Mouse (Mus musculus) C2C12 (cell line): ENCODE data around the gene Pmpca. TPM values are rescaled to one million over a fixed set of nuclear protein-coding genes. Genes with fewer than 3 reads are reported as not detected.

ENCODE experiments used
- H3K27me3 ChIP-seq: one replicate; pipeline ENCODE4 v1.6.1; 2011; ENCODE audit not compliant: control insufficient read depth, insufficient read depth, insufficient read length
- H3K36me3 ChIP-seq: one replicate; pipeline ENCODE4 v1.6.1; 2011; ENCODE audit not compliant: control insufficient read depth, insufficient read depth
- H3K4me3 ChIP-seq: one replicate; pipeline ENCODE4 v1.5.1; 2011; ENCODE audit warnings: mild to moderate bottlenecking, control low read depth; ENCODE audit not compliant: poor library complexity, insufficient read depth, severe bottlenecking
- H3K79me2 ChIP-seq: one replicate; pipeline ENCODE4 v1.6.1; 2011; ENCODE audit not compliant: control insufficient read depth, insufficient read depth
- H3K79me3 ChIP-seq: one replicate; pipeline ENCODE4 v1.6.1; 2011; ENCODE audit warnings: low read depth, control low read depth
- H3ac ChIP-seq: one replicate; pipeline ENCODE3; 2011; ENCODE audit warnings: low read depth; ENCODE audit not compliant: control insufficient read depth, insufficient read length
- CEBPB ChIP-seq: IDR thresholded peaks from one replicate; pipeline ENCODE4 v1.6.1; 2011; ENCODE audit warnings: low read depth, mild to moderate bottlenecking, control low read depth, moderate library complexity
- CTCF ChIP-seq: IDR thresholded peaks from one replicate; pipeline ENCODE4 v1.5.1; 2011; ENCODE audit not compliant: control insufficient read depth, insufficient read depth, insufficient read length
- FOSL1 ChIP-seq: IDR thresholded peaks from one replicate; pipeline ENCODE4 v1.8.0; 2011; ENCODE audit warnings: mild to moderate bottlenecking, low read length; ENCODE audit not compliant: poor library complexity, insufficient read depth, severe bottlenecking
- MAX ChIP-seq: IDR thresholded peaks from one replicate; pipeline ENCODE4 v1.6.1; 2011; ENCODE audit warnings: mild to moderate bottlenecking, control low read depth
- MYOD1 ChIP-seq: IDR thresholded peaks from one replicate; pipeline ENCODE4 v1.6.1; 2011; ENCODE audit warnings: low read depth; ENCODE audit not compliant: control insufficient read depth, insufficient read length
- MYOG ChIP-seq: IDR thresholded peaks from one replicate; pipeline ENCODE4 v1.6.1; 2011; ENCODE audit not compliant: control insufficient read depth, insufficient read length; ENCODE audit errors: extremely low read depth
- USF1 ChIP-seq: IDR thresholded peaks from one replicate; pipeline ENCODE4 v1.6.1; 2011; ENCODE audit warnings: low read depth, mild to moderate bottlenecking, control low read depth, moderate library complexity
- polyA plus RNA-seq: library from polyadenylated mRNA; unstranded; fragments of >200 nt; fragmentation: generic; extraction: Trizol; gene quantifications from one replicate; pipeline ENCODE4 v1.2.1, GENCODE M21; 2012; ENCODE audit warnings: missing spikeins

Gene Pmpca
- polyA plus RNA-seq, 1 experiment = 93.8 TPM

- Histone ChIP-seq H3K36me3 (peaks cover 92% of the 10 kb centered on the region), H3K79me2 (peaks cover 38% of the 10 kb centered on the region), H3ac (no peak overlapping the region), H3K79me3 (peaks cover 6% of the 10 kb centered on the region), H3K27me3 (no peaks in the 10 kb centered on the region), H3K4me3 (no peak overlapping the region)
- TF ChIP-seq MAX = no peak
- TF ChIP-seq MYOD1 = no peak
- no peak for TF ChIP-seq CEBPB
- no peak for TF ChIP-seq USF1
- TF ChIP-seq MYOG = no peak
- TF ChIP-seq FOSL1 = no peak
- no peak for TF ChIP-seq CTCF
Observed at GRCm38 (mm10) chr2:26434791-26435572, 45.8 kb downstream of the Pmpca start.

GRCm38 (mm10) chr2:26437221-26437620 is 48.1 kb downstream of the Pmpca start:
- TF ChIP-seq CTCF = no peak
- no peak for TF ChIP-seq MYOG
- TF ChIP-seq CEBPB = no peak
- no peak for TF ChIP-seq MAX
- TF ChIP-seq USF1 = no peak
- TF ChIP-seq MYOD1 = no peak
- TF ChIP-seq FOSL1 = no peak
- Histone ChIP-seq H3K4me3 (no peak overlapping the region), H3K27me3 (no peaks in the 10 kb centered on the region), H3K79me2 (peaks cover 48% of the 10 kb centered on the region), H3K36me3 (peaks cover 95% of the 10 kb centered on the region), H3K79me3 (peaks cover 10% of the 10 kb centered on the region), H3ac (no peak overlapping the region)

- peaks cover 84% of the 10 kb centered on the region for H3K36me3 ChIP-seq
- H3K4me3 ChIP-seq = no peak overlapping the region
- peaks cover 60% of the 10 kb centered on the region for H3K79me2 ChIP-seq
- no peaks in the 10 kb centered on the region for H3K27me3 ChIP-seq
- TF ChIP-seq MYOG (no peak), CTCF (no peak), FOSL1 (no peak), USF1 (no peak), MYOD1 (no peak), MAX (no peak), CEBPB (no peak)
- H3ac ChIP-seq = no peak overlapping the region
- H3K79me3 ChIP-seq = peaks cover 17% of the 10 kb centered on the region
Observed at GRCm38 (mm10) chr2:26438373-26438772, 49.2 kb downstream of the Pmpca start.

GRCm38 (mm10) chr2:26439671-26440070 is 50.5 kb downstream of the Pmpca start:
- H3K27me3 ChIP-seq = no peaks in the 10 kb centered on the region
- no peak overlapping the region for H3K4me3 ChIP-seq
- H3ac ChIP-seq = no peak overlapping the region
- peaks cover 71% of the 10 kb centered on the region for H3K36me3 ChIP-seq
- TF ChIP-seq MAX (no peak), CEBPB (no peak), USF1 (no peak), CTCF (no peak), FOSL1 (no peak), MYOD1 (no peak), MYOG (no peak)
- peaks cover 68% of the 10 kb centered on the region for H3K79me2 ChIP-seq
- H3K79me3 ChIP-seq = peaks cover 28% of the 10 kb centered on the region

- Histone ChIP-seq H3K27me3 (no peaks in the 10 kb centered on the region), H3ac (no peak overlapping the region), H3K79me3 (peaks cover 28% of the 10 kb centered on the region), H3K79me2 (peaks cover 64% of the 10 kb centered on the region), H3K4me3 (no peak overlapping the region), H3K36me3 (peaks cover 56% of the 10 kb centered on the region)
- TF ChIP-seq MAX (no peak), FOSL1 (no peak), USF1 (no peak), CEBPB (no peak), CTCF (no peak), MYOG (no peak), MYOD1 (no peak)
Observed at GRCm38 (mm10) chr2:26441261-26441660, 52.1 kb downstream of the Pmpca start.
